Mouse (Mus musculus): ENCODE results near the gene Disp3. TPM values are rescaled to one million over a fixed set of nuclear protein-coding genes. Genes with fewer than 3 reads are reported as not detected.

Gene Disp3
- polyA plus RNA-seq, 1 experiment = 0.03 TPM

DNA sequence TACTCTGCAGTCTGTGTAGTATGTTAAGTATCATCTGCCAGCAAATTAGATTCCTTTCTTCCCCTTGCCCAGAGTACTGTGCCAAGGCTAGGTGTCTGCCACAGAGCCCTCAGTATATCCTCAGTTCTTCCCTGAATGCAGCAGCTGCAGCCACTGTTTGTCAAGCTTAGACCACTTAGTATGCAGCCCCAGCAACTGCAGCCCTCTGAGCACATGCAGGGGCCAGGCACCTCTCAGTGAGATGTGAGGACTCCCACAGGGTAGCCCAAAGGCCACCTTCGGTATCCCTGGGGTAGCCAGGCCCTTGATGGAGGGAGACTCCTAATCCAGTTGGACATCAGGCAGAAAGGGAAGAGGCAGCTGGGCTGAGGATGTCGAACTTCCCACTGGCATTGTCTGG, 14.5 kb downstream of the Disp3 start:
- H3K4me1 ChIP-seq (ENCODE audit: control insufficient read depth, insufficient read depth, low read length) = no peaks in the 10 kb centered on the region
- no peak for DNase-seq
- H3K27me3 ChIP-seq (replicated peaks; ENCODE audit: control insufficient read depth, insufficient read depth, low read length) = no peaks in the 10 kb centered on the region
- no peak overlapping the region for H3K27ac ChIP-seq (ENCODE audit: insufficient read depth, low read depth, low read length)
- 20% methylated on average over 2 of the region's 2 CpGs for WGBS
- TF ChIP-seq CTCF (conservative IDR thresholded peaks at IDR 0.05; ENCODE audit: insufficient read depth, insufficient read length, low read depth, low read length) (no peak), POLR2A (IDR thresholded peaks at IDR 0.05; ENCODE audit: low read depth, low read length) (no peak)
- no peaks in the 10 kb centered on the region for H3K36me3 ChIP-seq (ENCODE audit: control insufficient read depth, insufficient read depth, low read length)
- no peak overlapping the region for H3K4me3 ChIP-seq (ENCODE audit: insufficient read depth, low read depth, low read length)

DNA sequence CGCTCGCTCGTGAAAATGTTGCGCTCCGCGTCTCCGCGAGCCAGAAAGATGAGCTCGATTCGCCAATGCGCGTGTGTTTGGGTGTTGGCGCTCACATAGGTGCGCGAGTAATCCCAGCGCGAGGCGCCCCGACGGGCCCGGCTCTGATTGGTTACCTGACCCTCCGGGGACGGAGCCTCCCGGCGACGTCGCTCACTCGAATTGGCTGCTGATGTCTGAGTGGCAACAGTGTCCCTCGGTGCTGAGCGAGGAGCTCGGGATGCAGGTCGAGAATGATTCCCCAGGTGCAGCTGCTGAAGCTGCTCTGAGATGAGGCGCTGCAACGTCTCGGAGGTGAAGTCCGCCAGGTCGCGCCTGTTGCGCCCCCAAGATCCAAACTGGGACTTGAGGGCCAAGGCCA, 16.1 kb downstream of the Disp3 start:
- H3K36me3 ChIP-seq (ENCODE audit: control insufficient read depth, insufficient read depth, low read length) = no peaks in the 10 kb centered on the region
- no peaks in the 10 kb centered on the region for H3K27me3 ChIP-seq (replicated peaks; ENCODE audit: control insufficient read depth, insufficient read depth, low read length)
- no peaks in the 10 kb centered on the region for H3K4me1 ChIP-seq (ENCODE audit: control insufficient read depth, insufficient read depth, low read length)
- DNase-seq = no peak
- no peak overlapping the region for H3K4me3 ChIP-seq (ENCODE audit: insufficient read depth, low read depth, low read length)
- TF ChIP-seq CTCF (conservative IDR thresholded peaks at IDR 0.05; ENCODE audit: insufficient read depth, insufficient read length, low read depth, low read length) (no peak), POLR2A (IDR thresholded peaks at IDR 0.05; ENCODE audit: low read depth, low read length) (no peak)
- WGBS = 7% methylated on average over 39 of the region's 39 CpGs
- no peak overlapping the region for H3K27ac ChIP-seq (ENCODE audit: insufficient read depth, low read depth, low read length)

DNA sequence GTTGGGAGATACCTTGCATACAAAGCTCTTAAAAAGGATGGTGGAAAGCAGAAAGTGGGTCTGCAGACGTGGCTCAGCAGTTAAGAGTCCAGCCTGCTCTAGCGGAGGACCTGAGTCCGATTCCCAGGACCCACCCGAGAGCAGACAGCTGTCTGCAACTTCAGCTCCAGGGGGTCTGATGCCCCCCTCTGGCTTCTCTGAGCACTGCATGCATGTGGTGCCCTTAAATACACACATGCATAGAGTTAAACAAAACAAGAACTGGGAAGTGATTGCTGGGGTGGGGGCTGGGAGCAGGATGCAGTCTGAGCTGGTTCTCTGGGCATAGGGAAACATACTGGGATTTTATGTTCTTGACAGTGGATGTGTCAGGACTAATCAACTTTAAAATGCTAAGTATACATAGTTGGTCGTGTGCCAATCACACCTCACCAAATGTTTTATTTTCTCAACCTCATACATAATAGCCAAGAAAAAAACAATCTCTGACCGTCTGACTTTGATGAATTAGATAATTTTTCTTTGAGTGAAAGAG, 20.7 kb downstream of the Disp3 start:
- 86% methylated on average over 6 of the region's 6 CpGs for WGBS
- no peak for DNase-seq
- Histone ChIP-seq H3K27me3 (replicated peaks; ENCODE audit: control insufficient read depth, insufficient read depth, low read length) (no peaks in the 10 kb centered on the region), H3K27ac (ENCODE audit: insufficient read depth, low read depth, low read length) (no peak overlapping the region), H3K36me3 (ENCODE audit: control insufficient read depth, insufficient read depth, low read length) (no peaks in the 10 kb centered on the region), H3K4me1 (ENCODE audit: control insufficient read depth, insufficient read depth, low read length) (no peaks in the 10 kb centered on the region), H3K4me3 (ENCODE audit: insufficient read depth, low read depth, low read length) (no peak overlapping the region)
- no peak for TF ChIP-seq POLR2A (IDR thresholded peaks at IDR 0.05; ENCODE audit: low read depth, low read length)
- TF ChIP-seq CTCF (conservative IDR thresholded peaks at IDR 0.05; ENCODE audit: insufficient read depth, insufficient read length, low read depth, low read length) = no peak

DNA sequence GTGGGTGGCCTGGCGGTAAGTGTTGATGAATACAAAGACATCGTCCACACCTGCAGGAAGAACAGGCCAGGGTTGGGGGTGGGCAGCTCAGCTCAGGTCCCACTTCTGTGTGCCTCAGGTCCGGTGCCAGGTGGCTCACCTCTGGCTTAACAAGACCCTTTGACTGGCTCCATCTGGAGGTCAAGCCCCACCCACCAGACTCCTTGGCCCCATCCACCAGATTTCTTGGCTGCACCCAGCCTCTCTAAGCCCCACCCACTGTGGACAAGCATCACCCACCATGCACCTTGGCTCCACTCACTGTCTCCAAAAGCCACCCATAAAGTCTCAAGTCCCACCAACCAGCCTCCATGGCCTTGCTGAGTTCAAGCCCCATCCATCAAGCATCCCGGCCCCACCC, 27.8 kb downstream of the Disp3 start:
- no peak overlapping the region for H3K27ac ChIP-seq (ENCODE audit: insufficient read depth, low read depth, low read length)
- no peaks in the 10 kb centered on the region for H3K27me3 ChIP-seq (replicated peaks; ENCODE audit: control insufficient read depth, insufficient read depth, low read length)
- no peak for TF ChIP-seq CTCF (conservative IDR thresholded peaks at IDR 0.05; ENCODE audit: insufficient read depth, insufficient read length, low read depth, low read length)
- TF ChIP-seq POLR2A (IDR thresholded peaks at IDR 0.05; ENCODE audit: low read depth, low read length) = no peak
- no peaks in the 10 kb centered on the region for H3K36me3 ChIP-seq (ENCODE audit: control insufficient read depth, insufficient read depth, low read length)
- WGBS = 87% methylated on average over 4 of the region's 4 CpGs
- no peak for DNase-seq
- no peaks in the 10 kb centered on the region for H3K4me1 ChIP-seq (ENCODE audit: control insufficient read depth, insufficient read depth, low read length)
- H3K4me3 ChIP-seq (ENCODE audit: insufficient read depth, low read depth, low read length) = no peak overlapping the region

DNA sequence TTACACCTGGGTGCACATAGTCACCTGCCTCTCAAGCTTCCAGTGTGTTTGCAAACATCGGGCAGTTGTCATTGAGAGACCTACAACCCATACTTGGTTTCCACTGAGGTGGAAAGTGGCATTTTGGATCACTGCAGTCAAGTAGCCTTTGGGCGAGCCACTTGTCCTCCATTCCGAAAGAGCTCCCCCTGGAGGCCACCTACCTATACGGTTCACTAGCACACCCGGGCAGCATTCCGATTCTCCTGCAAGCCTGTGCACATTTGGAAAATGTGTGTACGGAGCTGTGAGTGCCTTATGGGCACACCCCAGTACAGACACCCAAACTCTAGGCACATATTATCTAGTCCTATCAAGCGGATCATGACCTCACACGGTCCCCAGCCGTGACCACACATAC, 38.4 kb downstream of the Disp3 start:
- DNase-seq = no peak
- TF ChIP-seq CTCF (conservative IDR thresholded peaks at IDR 0.05; ENCODE audit: insufficient read depth, insufficient read length, low read depth, low read length) (peak; percentile 50), POLR2A (IDR thresholded peaks at IDR 0.05; ENCODE audit: low read depth, low read length) (no peak)
- WGBS = 45% methylated on average over 10 of the region's 10 CpGs

DNA sequence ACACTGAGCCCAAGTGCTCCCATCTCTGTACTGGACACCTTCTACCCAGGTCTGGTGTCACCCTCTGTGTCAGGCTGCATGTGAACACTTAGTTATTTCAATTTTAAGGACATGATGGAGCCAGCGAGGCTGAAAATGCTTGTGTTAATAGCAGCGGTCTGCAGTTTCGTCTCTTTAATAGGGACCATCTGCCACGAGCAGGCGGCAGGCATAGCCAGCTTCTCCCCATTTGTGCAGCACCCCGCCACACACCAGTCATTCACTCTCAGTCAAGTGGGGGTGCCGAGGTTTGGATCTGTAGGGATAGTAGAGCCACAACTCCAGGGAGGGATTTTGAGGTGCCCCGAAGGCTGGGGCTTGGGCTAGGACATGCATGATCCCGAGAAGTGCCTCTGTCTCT, 47.4 kb downstream of the Disp3 start:
- TF ChIP-seq POLR2A (IDR thresholded peaks at IDR 0.05; ENCODE audit: low read depth, low read length) (no peak), CTCF (conservative IDR thresholded peaks at IDR 0.05; ENCODE audit: insufficient read depth, insufficient read length, low read depth, low read length) (no peak)
- Histone ChIP-seq H3K27me3 (replicated peaks; ENCODE audit: control insufficient read depth, insufficient read depth, low read length) (no peaks in the 10 kb centered on the region), H3K4me3 (ENCODE audit: insufficient read depth, low read depth, low read length) (no peak overlapping the region), H3K36me3 (ENCODE audit: control insufficient read depth, insufficient read depth, low read length) (no peaks in the 10 kb centered on the region), H3K4me1 (ENCODE audit: control insufficient read depth, insufficient read depth, low read length) (no peaks in the 10 kb centered on the region), H3K27ac (ENCODE audit: insufficient read depth, low read depth, low read length) (no peak overlapping the region)
- DNase-seq = no peak
- 77% methylated on average over 9 of the region's 9 CpGs for WGBS

More for the DNA sequence above, 38.4 kb downstream of the Disp3 start:
- Histone ChIP-seq H3K27me3 (replicated peaks; ENCODE audit: control insufficient read depth, insufficient read depth, low read length) (no peaks in the 10 kb centered on the region), H3K4me3 (ENCODE audit: insufficient read depth, low read depth, low read length) (no peak overlapping the region), H3K27ac (ENCODE audit: insufficient read depth, low read depth, low read length) (no peak overlapping the region), H3K36me3 (ENCODE audit: control insufficient read depth, insufficient read depth, low read length) (no peaks in the 10 kb centered on the region), H3K4me1 (ENCODE audit: control insufficient read depth, insufficient read depth, low read length) (no peaks in the 10 kb centered on the region)

DNA sequence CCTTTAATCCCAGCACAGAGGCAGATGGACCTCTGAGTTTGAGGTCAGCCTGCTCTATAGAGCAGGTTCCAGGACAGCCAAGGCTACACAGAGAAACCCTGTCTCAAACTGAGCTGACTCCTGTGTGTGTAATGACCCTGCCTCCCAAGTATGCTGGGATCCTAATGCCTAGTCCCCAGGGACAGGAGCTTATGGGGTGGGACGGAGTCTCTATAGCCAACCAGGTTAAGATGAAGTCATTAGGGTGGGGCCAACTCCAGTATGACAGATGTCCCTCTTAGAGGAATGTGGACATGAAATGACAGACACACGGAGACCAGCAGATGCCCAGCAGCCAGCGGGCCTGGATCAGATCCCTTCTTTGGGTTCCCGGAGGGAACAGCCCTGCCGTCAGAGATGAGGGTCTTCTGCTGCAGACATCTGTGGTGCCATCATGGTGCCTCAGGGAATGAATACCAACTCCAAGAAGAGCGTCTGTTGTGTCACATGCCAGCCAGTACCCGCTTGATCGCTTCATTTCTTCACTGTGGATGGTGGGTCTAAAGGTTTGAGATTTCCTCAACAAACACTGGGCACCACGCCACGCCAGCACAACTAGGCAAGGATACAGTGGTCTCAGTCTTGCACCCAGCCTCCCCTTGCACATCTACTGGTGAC, 48.2 kb downstream of the Disp3 start:
- no peaks in the 10 kb centered on the region for H3K4me1 ChIP-seq (ENCODE audit: control insufficient read depth, insufficient read depth, low read length)
- no peak overlapping the region for H3K4me3 ChIP-seq (ENCODE audit: insufficient read depth, low read depth, low read length)
- TF ChIP-seq CTCF (conservative IDR thresholded peaks at IDR 0.05; ENCODE audit: insufficient read depth, insufficient read length, low read depth, low read length) (no peak), POLR2A (IDR thresholded peaks at IDR 0.05; ENCODE audit: low read depth, low read length) (no peak)
- no peaks in the 10 kb centered on the region for H3K27me3 ChIP-seq (replicated peaks; ENCODE audit: control insufficient read depth, insufficient read depth, low read length)
- DNase-seq = no peak
- no peak overlapping the region for H3K27ac ChIP-seq (ENCODE audit: insufficient read depth, low read depth, low read length)
- 89% methylated on average over 10 of the region's 10 CpGs for WGBS
- no peaks in the 10 kb centered on the region for H3K36me3 ChIP-seq (ENCODE audit: control insufficient read depth, insufficient read depth, low read length)
